Mouse (Mus musculus) C2C12 (cell line): ENCODE data around the gene Iglon5.

Experiments
- CTCF ChIP-seq: IDR thresholded peaks from one replicate; pipeline ENCODE4 v1.5.1; 2011; ENCODE audit not compliant: control insufficient read depth, insufficient read depth, insufficient read length
- FOSL1 ChIP-seq: IDR thresholded peaks from one replicate; pipeline ENCODE4 v1.8.0; 2011; ENCODE audit warnings: mild to moderate bottlenecking, low read length; ENCODE audit not compliant: poor library complexity, insufficient read depth, severe bottlenecking
- MAX ChIP-seq: IDR thresholded peaks from one replicate; pipeline ENCODE4 v1.6.1; 2011; ENCODE audit warnings: mild to moderate bottlenecking, control low read depth
- MYOD1 ChIP-seq: IDR thresholded peaks from one replicate; pipeline ENCODE4 v1.6.1; 2011; ENCODE audit warnings: low read depth; ENCODE audit not compliant: control insufficient read depth, insufficient read length

GRCm38 (mm10) chr7:43427406-43427805 lies 62.5 kb downstream of the Iglon5 start, which contains the start of gene Lim2:
- no peak for TF ChIP-seq CTCF
- no peak for TF ChIP-seq MAX
- no peak for TF ChIP-seq MYOD1
- TF ChIP-seq FOSL1: no peak
